Mouse (Mus musculus): Measurements from ENCODE around the gene Urm1. TPM values are rescaled to one million over a fixed set of nuclear protein-coding genes. Genes with fewer than 3 reads are reported as not detected.

The Urm1 gene
- polyA plus RNA-seq, 1 experiment from 2014 or later, result 22.6 TPM

Small RNAs within 50 kb of the gene (microRNA-seq; reads per million reads assigned to microRNA genes)
- not detected for gene Mir219a-2
- gene Mir219b, result not detected

Other genes with a start within 250 kb of the Urm1 start
- gene Rapgef1, start 200.4 kb upstream of the Urm1 start, polyA plus RNA-seq (2016; fragmentation: Nextera tagmentation; extraction: Ambion mirVana), result 20.3 and 21.7 TPM in 2 replicates
- 0.20 TPM in 1 of 2 replicates, not detected in the other for gene Gm13420, start 68.4 kb upstream of the Urm1 start, polyA plus RNA-seq (2016; fragmentation: Nextera tagmentation; extraction: Ambion mirVana)
- not detected in 2 replicates for gene Gm13547, start 60.8 kb upstream of the Urm1 start, polyA plus RNA-seq (2016; fragmentation: Nextera tagmentation; extraction: Ambion mirVana)
- gene Coq4, start 32.6 kb upstream of the Urm1 start, polyA plus RNA-seq (2016; fragmentation: Nextera tagmentation; extraction: Ambion mirVana), result 31.8 and 36.7 TPM in 2 replicates
- gene Trub2, start 31.6 kb upstream of the Urm1 start, polyA plus RNA-seq (2016; fragmentation: Nextera tagmentation; extraction: Ambion mirVana), result 48.6 and 54.6 TPM in 2 replicates
- 18.2 and 21.7 TPM in 2 replicates for gene Slc27a4, start 17.4 kb upstream of the Urm1 start, polyA plus RNA-seq (2016; fragmentation: Nextera tagmentation; extraction: Ambion mirVana)
- gene Cercam, start 49.1 kb downstream of the Urm1 start, polyA plus RNA-seq (2016; fragmentation: Nextera tagmentation; extraction: Ambion mirVana), result 16.4 and 17.5 TPM in 2 replicates
- 88.2 and 89.2 TPM in 2 replicates for gene Odf2, start 69.1 kb downstream of the Urm1 start, polyA plus RNA-seq (2016; fragmentation: Nextera tagmentation; extraction: Ambion mirVana)
- gene Gle1, start 115.4 kb downstream of the Urm1 start, polyA plus RNA-seq (2016; fragmentation: Nextera tagmentation; extraction: Ambion mirVana), result 69.3 and 72.3 TPM in 2 replicates
- 101 and 103 TPM in 2 replicates for gene Sptan1, start 145.5 kb downstream of the Urm1 start, polyA plus RNA-seq (2016; fragmentation: Nextera tagmentation; extraction: Ambion mirVana)
- 43.9 and 46.0 TPM in 2 replicates for gene Wdr34, start 228.8 kb downstream of the Urm1 start, polyA plus RNA-seq (2016; fragmentation: Nextera tagmentation; extraction: Ambion mirVana)
- 644 and 679 TPM in 2 replicates for gene Set, start 237.3 kb downstream of the Urm1 start, polyA plus RNA-seq (2016; fragmentation: Nextera tagmentation; extraction: Ambion mirVana)

All from embryonic facial prominence, embryonic 12.5 days (tissue).